Mouse (Mus musculus): ENCODE data around the gene Cd151. TPM values are rescaled to one million over a fixed set of nuclear protein-coding genes. Genes with fewer than 3 reads are reported as not detected.
A peak's percentile ranks its signal among the peaks of the same experiment; 100 is the strongest.

The Cd151 gene
- polyA plus RNA-seq, 1 experiment from 2014 or later: 19.3 TPM

DNA sequence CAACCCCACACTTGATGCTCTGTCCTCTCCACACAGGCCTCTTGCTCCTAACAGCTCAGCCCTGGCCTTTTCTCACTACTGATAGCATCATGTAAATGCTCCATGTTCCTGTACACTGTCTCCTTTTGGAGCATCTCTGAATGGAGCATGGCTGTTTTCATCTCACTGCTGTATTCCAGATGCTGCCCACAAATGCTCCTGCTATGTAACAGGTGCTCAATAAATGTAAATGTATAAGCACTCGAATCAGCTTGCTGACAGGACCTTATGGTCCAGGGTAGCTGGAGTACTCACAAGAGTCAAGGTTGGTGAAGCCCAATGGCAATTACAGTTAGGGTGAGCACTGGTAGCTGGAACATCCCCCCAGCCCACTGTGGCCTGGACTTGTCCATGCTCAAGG lies 4.0 kb downstream of the Cd151 start:
- H3K27me3 ChIP-seq: peaks cover 18% of the 10 kb centered on the region
- ATAC-seq (ENCODE audit: low FRiP score): no peak
- no peak overlapping the region for H3K27ac ChIP-seq
- H3K4me3 ChIP-seq: no peak overlapping the region
- H3K4me2 ChIP-seq: no peak overlapping the region
- 94% methylated on average over 1 of the region's 1 CpGs for WGBS
- H3K9me3 ChIP-seq: no peaks in the 10 kb centered on the region
- H3K36me3 ChIP-seq: peaks cover 35% of the 10 kb centered on the region
- H3K9ac ChIP-seq: no peak overlapping the region
- H3K4me1 ChIP-seq (replicated peaks): peaks cover 72% of the 10 kb centered on the region

DNA sequence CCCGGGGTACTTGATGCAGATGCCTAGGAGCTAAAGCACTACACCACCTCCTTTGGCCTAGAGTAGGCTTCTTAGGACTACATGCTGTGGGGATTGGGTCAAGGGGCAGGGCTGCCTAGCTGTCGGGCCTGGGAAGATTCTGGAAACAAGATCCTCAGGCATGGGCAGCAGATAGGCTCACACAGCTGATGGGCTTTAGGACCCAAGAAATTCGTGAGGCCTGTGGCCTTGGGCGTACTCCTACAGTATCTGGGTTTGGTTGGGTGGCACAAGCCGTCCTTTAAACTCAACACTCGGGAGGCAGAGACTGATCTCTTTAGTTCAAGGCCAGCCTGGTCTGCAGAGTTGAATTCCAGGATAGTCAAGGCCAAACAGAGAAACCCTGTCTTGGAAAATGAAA lies 5.0 kb downstream of the Cd151 start:
- H3K4me1 ChIP-seq (replicated peaks): peaks cover 72% of the 10 kb centered on the region
- no peak overlapping the region for H3K4me3 ChIP-seq
- no peaks in the 10 kb centered on the region for H3K9me3 ChIP-seq
- 83% methylated on average over 6 of the region's 6 CpGs for WGBS
- H3K9ac ChIP-seq: 0 out of 2 replicates have a peak overlapping the region, but pooled peaks have one; percentile 13
- peaks cover 35% of the 10 kb centered on the region for H3K36me3 ChIP-seq
- H3K4me2 ChIP-seq: no peak overlapping the region
- no peak overlapping the region for H3K27ac ChIP-seq
- ATAC-seq (ENCODE audit: low FRiP score): no peak
- H3K27me3 ChIP-seq: peaks cover 18% of the 10 kb centered on the region

DNA sequence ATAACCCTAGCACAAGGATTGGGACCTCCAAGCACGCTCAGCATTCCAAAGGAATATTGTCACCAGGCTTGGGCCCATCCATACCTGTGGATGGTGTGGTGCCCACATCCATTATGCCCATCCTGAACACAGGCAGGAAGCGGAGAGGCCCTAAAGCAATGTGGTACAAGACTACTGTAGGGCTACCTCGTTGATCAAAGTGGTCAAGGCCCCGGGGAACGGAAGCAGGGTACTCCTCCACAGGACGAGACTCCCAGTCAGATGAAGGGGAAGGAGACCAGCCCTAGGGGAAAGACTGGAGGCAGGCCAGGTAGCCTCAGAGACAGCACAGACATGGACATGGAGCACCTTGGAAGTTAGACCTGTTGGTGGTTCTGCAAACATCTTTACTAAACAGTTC lies 5.6 kb downstream of the Cd151 start:
- Histone ChIP-seq H3K4me3 (no peak overlapping the region), H3K36me3 (peaks cover 35% of the 10 kb centered on the region), H3K4me2 (no peak overlapping the region), H3K9me3 (no peaks in the 10 kb centered on the region), H3K27ac (no peak overlapping the region), H3K27me3 (peaks cover 23% of the 10 kb centered on the region), H3K9ac (no peak overlapping the region), H3K4me1 (replicated peaks) (peaks cover 67% of the 10 kb centered on the region)
- ATAC-seq (ENCODE audit: low FRiP score): no peak
- WGBS: 91% methylated on average over 6 of the region's 6 CpGs

DNA sequence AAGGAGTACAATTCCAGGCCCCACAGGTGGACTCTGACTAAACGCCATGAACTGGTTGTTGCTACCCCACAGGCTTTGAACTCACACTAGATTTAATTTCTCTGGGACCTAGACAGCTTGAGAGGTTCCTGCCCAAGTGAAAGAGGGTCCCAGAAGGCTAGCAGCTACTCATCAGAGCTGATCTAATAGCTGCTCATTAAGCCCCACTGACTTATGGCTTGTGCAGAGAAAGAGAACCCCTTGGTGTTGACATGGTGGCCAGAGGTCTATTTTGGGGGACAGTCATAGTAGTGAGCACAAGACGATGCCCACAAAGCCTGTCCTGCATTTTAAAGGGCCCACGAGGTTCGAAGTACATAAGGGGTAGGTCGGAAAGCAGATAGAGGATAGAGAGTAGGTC lies 7.0 kb downstream of the Cd151 start:
- ATAC-seq (ENCODE audit: low FRiP score): no peak
- no peak overlapping the region for H3K27ac ChIP-seq

DNA sequence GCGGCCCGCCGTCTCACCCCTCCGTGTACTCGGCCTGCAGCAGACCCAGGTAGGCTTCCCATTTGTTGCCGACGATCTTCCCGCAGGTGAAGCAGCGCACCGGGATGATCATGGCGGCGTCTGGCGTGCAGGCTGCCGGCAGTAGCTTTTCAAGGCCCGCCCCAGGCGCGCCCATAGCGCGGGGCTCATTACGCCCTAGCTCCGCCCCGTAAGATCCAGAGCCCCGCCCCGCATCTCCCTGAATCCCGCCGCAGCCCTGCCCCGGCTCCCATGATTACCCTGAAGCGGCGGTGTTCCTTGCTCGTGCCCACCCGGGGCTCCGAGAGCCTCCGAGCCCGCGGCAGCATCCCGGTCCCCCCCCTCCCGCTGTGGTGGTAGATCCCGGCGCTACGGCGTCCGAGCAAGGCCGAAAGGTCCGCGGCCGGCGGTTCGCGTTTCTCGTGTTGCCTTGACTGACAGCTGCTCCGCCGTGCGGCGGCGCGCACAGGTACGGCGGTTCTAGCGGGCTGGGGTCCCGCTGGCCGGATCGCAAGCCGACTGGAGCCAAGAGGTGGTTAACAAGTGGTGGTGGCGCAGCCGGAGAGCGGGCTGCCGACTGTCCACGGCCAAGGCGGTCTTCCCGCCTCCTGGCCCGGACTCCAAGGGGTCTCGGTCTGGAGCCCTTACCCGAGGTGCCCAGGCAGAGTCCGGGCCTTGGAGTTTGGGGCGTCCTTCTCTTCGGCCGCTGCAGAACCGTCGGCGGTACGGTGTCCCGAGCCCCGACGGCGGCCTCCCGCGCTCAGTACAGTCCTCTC lies 8.0 kb downstream of the Cd151 start, which contains the start of the genes Polr2l and Tspan4:
TSS of gene Polr2l (minus strand) at position 122 of the 794 bp plus-strand sequence.
TSS of gene Tspan4 (plus strand) at position 230 of the 794 bp plus-strand sequence.
- ATAC-seq (ENCODE audit: low FRiP score): peak; percentile 83
- under 1% methylated on average over 85 of the region's 87 CpGs for WGBS

More for the DNA sequence above, 7.0 kb downstream of the Cd151 start:
- Histone ChIP-seq H3K9me3 (no peaks in the 10 kb centered on the region), H3K36me3 (peaks cover 35% of the 10 kb centered on the region), H3K27me3 (peaks cover 28% of the 10 kb centered on the region), H3K4me2 (peak overlapping the region; percentile 85), H3K4me1 (replicated peaks) (peaks cover 53% of the 10 kb centered on the region), H3K9ac (peak overlapping the region; percentile 84), H3K4me3 (peak overlapping the region; percentile 63)
- WGBS: 11% methylated on average over 5 of the region's 5 CpGs

DNA sequence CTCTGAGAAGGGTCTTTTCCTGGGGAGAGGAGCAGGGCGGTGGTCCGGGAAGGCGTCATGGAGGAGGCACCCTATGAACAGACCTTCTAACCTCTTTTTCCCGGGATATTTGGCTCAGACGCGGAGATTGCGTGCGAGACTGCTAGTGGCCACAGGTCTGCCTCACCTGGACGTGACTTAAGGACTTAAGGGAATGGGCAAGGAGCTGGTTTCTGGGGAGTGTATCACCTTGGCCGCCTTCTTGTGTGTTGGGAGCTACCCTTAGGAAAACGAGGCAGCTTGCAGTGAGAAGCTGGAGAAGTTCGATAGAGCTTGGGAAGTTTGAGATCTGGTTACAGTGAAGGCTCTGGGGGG lies 8.6 kb downstream of the Cd151 start:
- Histone ChIP-seq H3K4me3 (peak overlapping the region; percentile 63), H3K9me3 (no peaks in the 10 kb centered on the region), H3K27me3 (peaks cover 31% of the 10 kb centered on the region), H3K27ac (0 out of 2 replicates have a peak overlapping the region, but pooled peaks have one; percentile 62), H3K36me3 (peaks cover 19% of the 10 kb centered on the region), H3K4me1 (replicated peaks) (peaks cover 42% of the 10 kb centered on the region), H3K9ac (peak overlapping the region; percentile 84), H3K4me2 (peak overlapping the region; percentile 85)
- ATAC-seq (ENCODE audit: low FRiP score): no peak
- WGBS: 2% methylated on average over 12 of the region's 12 CpGs

More for the DNA sequence above, 8.0 kb downstream of the Cd151 start, which contains the start of the genes Polr2l and Tspan4:
- H3K27ac ChIP-seq: peak within 1 kb of the TSS; percentile 88
- H3K36me3 ChIP-seq: peaks cover 25% of the 10 kb centered on the region
- H3K9me3 ChIP-seq: no peaks in the 10 kb centered on the region
- peak within 1 kb of the TSS; percentile 85 for H3K4me2 ChIP-seq
- peaks cover 30% of the 10 kb centered on the region for H3K27me3 ChIP-seq
- peak within 1 kb of the TSS; percentile 84 for H3K9ac ChIP-seq
- peak within 1 kb of the TSS; percentile 63 for H3K4me3 ChIP-seq
- H3K4me1 ChIP-seq (replicated peaks): peaks cover 43% of the 10 kb centered on the region

DNA sequence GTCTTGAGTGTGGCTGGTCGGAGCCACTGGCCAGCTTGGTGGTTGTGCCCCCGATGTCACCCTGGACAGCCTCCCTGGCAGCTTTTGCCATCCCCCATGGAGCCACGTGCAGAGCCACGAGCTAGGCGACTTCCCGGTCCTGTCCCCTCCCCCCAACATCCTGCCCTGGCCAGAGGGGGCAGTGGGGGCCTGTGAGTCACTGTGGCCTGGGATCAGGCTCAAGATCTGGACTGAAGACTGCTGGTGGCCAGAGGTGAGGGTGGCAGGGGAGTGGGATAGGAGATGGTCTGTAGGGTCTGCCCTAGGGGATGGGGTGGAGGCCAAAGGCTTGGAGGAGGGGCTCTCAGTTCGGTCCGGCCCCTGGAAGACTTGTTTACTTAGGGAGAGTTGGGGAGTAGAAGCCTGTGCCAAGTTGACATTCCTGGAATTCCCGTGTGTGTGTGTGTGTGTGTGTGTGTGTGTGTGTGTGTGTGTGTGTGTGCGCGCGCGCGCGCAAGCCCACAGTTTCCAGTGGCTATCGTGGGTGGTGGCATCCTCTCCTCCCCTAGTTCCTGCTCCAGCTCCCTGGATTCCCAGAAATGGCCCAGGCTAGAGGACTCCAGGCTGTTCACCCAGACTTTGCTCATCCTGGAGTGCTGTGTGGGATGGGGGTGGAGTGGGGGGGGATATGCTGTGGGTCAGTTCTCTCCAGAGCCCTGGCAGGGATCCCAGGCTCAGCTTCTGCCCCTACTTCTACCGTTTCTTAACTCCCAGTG lies 9.2 kb downstream of the Cd151 start:
- peak overlapping the region; percentile 63 for H3K4me3 ChIP-seq
- peak; percentile 19 for ATAC-seq (ENCODE audit: low FRiP score)
- peaks cover 45% of the 10 kb centered on the region for H3K4me1 ChIP-seq (replicated peaks)
- peaks cover 31% of the 10 kb centered on the region for H3K27me3 ChIP-seq
- H3K4me2 ChIP-seq: peak overlapping the region; percentile 85
- WGBS: 4% methylated on average over 11 of the region's 17 CpGs
- no peaks in the 10 kb centered on the region for H3K9me3 ChIP-seq
- H3K9ac ChIP-seq: peak overlapping the region; percentile 8; the same call in 1 of the 2 replicates
- peaks cover 13% of the 10 kb centered on the region for H3K36me3 ChIP-seq
- H3K27ac ChIP-seq: peak overlapping the region; percentile 62

DNA sequence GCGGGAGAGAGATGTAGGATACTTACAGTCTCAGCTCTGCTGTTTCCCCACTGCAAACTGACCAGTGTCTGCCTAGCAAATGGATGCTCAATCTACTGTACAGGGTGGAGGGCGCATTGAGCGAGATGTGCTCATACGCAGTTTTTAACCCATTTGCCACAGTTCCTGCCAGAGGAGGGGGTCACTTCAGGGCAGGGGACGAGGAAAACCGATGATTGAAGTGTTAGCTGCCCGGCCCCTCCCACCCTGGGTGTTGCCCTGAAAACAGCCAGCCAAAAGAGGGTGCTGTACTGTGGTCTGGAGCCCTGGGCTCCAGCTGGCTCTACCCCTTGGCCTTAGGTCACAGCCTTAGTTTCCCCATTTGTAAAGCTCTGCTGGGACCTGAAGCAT lies 9.8 kb downstream of the Cd151 start:
- Histone ChIP-seq H3K9ac (0 out of 2 replicates have a peak overlapping the region, but pooled peaks have one; percentile 8), H3K27ac (peak overlapping the region; percentile 62), H3K27me3 (peaks cover 31% of the 10 kb centered on the region), H3K36me3 (peaks cover 10% of the 10 kb centered on the region), H3K4me3 (peak overlapping the region; percentile 63; the same call in 1 of the 2 replicates), H3K4me1 (replicated peaks) (peaks cover 50% of the 10 kb centered on the region), H3K4me2 (peak overlapping the region; percentile 85), H3K9me3 (no peaks in the 10 kb centered on the region)
- no peak for ATAC-seq (ENCODE audit: low FRiP score)
- 17% methylated on average over 7 of the region's 7 CpGs for WGBS

DNA sequence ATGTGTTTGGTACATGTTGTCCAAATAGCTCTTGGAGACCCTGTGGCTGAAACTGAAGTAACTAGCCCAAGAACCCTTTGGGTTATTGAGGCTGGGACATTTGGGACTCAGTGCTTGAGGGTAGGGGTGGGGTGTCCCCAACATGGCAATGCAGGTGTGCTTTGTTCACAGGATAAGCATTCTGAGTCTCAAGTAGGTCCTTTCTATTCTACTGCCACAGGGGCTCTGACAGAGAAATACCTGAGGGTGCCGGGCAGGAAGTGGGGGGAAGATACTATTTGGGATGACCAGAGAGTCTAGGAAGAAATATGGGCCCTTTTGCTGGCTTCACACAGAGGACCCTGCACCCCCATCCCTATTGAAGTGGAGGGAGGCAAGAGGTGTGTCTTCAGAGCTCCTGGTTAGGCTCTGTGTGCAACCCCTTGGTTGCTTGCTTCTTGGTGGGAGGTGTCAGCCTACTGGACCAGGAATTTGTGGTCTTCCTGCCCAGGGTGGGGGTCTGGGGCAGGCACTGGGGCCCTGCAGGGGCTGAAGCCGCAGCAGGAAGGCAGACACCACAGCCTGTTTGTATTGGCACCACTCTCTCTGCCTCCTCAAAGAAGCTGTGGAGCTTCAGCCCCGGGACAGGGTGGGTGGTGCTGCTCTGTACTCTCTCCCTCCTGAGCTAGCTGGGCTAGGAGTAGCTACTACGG lies 10.5 kb downstream of the Cd151 start:
- Histone ChIP-seq H3K27ac (no peak overlapping the region), H3K9me3 (no peaks in the 10 kb centered on the region), H3K4me2 (no peak overlapping the region), H3K36me3 (peaks cover 2% of the 10 kb centered on the region), H3K4me1 (replicated peaks) (peaks cover 54% of the 10 kb centered on the region), H3K9ac (0 out of 2 replicates have a peak overlapping the region, but pooled peaks have one; percentile 43), H3K27me3 (peaks cover 34% of the 10 kb centered on the region), H3K4me3 (no peak overlapping the region)
- 73% methylated on average over 4 of the region's 4 CpGs for WGBS
- ATAC-seq (ENCODE audit: low FRiP score): no peak

DNA sequence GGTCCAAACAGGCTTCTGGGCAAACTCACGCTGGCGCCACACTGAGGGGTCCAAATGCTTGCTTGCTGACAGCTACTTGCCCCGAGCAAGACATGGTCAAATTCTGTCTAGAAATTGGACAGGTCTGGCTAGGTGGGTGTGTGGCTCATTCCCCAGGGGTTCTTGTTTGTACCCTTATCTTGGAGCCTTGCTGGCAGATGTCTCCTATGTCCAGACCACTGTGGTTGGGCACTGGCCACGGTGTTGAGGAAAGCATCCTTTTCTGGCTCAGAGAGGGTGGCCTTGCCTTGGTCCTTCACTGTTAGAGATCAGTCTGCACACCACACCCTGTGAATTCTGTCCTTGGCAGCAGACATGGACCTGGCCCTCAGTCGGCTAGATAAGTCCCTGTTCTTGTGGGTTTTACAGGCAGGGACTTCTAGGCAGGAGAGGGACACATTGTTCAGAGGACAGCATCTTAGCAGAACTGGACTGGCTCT lies 11.1 kb downstream of the Cd151 start:
- Histone ChIP-seq H3K27ac (no peak overlapping the region), H3K4me1 (replicated peaks) (peaks cover 56% of the 10 kb centered on the region), H3K27me3 (peaks cover 40% of the 10 kb centered on the region), H3K9me3 (no peaks in the 10 kb centered on the region), H3K36me3 (no peaks in the 10 kb centered on the region), H3K4me2 (no peak overlapping the region), H3K4me3 (no peak overlapping the region), H3K9ac (0 out of 2 replicates have a peak overlapping the region, but pooled peaks have one; percentile 43)
- ATAC-seq (ENCODE audit: low FRiP score): no peak
- WGBS: 78% methylated on average over 5 of the region's 5 CpGs

DNA sequence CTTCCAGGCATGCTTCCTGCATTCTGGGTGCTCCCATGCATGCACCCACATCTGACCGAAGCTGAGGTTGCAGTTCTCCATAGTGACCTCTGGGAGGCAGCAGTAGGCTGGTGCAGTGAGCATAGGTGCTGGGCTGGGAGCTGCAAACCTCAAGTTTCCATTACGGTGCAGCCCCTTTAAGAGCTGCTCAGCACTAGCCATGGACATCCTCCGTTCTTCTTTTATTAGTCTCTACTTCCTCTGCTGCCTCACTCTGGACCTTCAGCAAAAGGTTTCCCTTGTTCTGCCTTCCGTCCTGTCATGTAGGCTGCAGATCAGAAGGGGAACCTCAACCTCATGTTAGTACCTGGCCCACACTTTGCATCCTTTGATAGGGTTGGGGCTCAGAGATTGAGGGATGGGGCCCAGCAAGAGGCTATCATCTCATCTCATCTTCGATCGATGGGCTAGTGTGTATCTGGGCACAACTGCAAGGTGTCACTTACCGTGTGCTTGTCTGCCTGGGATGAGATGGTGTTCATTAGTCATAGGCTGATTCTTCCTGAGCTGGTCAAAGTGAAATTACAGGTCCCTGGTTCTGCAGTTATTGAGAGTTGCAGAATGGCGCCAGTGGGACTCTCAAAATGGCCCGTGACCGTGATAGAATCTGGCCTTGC lies 13.8 kb downstream of the Cd151 start:
- H3K9me3 ChIP-seq: no peaks in the 10 kb centered on the region
- no peaks in the 10 kb centered on the region for H3K36me3 ChIP-seq
- H3K27me3 ChIP-seq: peaks cover 41% of the 10 kb centered on the region
- peak; percentile 50 for ATAC-seq (ENCODE audit: low FRiP score)
- peak overlapping the region; percentile 79 for H3K9ac ChIP-seq
- 8% methylated on average over 10 of the region's 10 CpGs for WGBS
- H3K27ac ChIP-seq: peak overlapping the region; percentile 77
- H3K4me3 ChIP-seq: peak overlapping the region; percentile 61
- peaks cover 52% of the 10 kb centered on the region for H3K4me1 ChIP-seq (replicated peaks)
- peak overlapping the region; percentile 85 for H3K4me2 ChIP-seq
